Mouse (Mus musculus): ENCODE measurements around the gene Olfr1112.
"Not testable (repeated sequence)": the region's sequence is repeated elsewhere in the genome, so short reads cannot be mapped to it uniquely, and the experiment has no call there.

Olfr1112 gene

GRCm38 (mm10) chr2:87187498-87187897, at the start of gene Olfr1112:
Gene Olfr1112 (plus strand): TSS chr2:87187798.
- no peak for DNase-seq (ENCODE audit: low read depth)

DNA sequence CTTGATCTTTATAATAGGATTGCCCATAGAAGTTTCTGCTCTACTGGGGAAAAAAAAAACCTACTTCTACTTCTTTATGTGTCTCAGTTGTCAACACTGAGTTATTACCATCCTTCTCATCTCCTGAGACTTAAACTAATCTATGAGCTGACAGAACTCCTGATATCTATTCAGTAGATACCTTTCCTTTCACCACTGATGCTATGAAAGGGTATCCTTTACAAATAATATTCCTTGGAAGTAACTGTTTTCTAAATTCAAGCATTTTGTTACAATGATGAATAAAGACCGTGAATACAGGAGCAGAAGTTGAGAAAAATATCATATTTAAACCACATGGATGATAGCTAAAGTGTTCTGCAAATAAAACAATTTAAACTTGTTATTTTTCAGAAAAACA, 47.4 kb upstream of the Olfr1112 start, which contains the start of gene Olfr1110:
Olfr1110 (minus strand) TSS at position 101 of the 400 bp plus-strand sequence.
- DNase-seq (ENCODE audit: low read depth) = no peak

DNA sequence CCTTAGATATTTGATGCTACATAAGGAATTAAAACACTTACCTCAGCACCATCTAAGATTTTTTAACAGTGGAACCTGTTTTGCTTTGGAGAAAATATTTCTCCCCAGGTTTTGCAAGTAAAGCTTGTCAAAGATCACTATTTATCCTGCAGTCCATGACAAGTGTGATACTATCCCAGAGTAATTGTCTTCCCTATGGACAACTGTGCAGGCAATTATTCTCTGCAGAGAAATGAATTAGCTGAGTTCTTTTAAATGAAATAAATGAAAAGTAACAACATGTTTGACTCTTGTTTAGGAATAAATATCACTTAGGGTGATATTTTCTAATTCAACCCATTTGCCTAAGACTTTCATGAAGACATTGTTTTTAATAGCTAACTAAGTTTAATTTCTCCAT, 35.1 kb upstream of the Olfr1112 start, which contains the start of gene Olfr1111:
Olfr1111 (minus strand) TSS at position 101 of the 400 bp plus-strand sequence.
- DNase-seq (ENCODE audit: low read depth) = no peak

GRCm38 (mm10) chr2:87167731-87168130, 19.9 kb upstream of the Olfr1112 start:
- DNase-seq (ENCODE audit: low read depth) = not testable (repeated sequence)

- no peak for DNase-seq (ENCODE audit: low read depth)
Observed at GRCm38 (mm10) chr2:87208670-87209069, 21.1 kb downstream of the Olfr1112 start, which contains the start of gene Olfr1113. Gene Olfr1113 (plus strand): TSS chr2:87208970.
